Mouse (Mus musculus): ENCODE results near the gene Acss2.

Gene Acss2

DNA sequence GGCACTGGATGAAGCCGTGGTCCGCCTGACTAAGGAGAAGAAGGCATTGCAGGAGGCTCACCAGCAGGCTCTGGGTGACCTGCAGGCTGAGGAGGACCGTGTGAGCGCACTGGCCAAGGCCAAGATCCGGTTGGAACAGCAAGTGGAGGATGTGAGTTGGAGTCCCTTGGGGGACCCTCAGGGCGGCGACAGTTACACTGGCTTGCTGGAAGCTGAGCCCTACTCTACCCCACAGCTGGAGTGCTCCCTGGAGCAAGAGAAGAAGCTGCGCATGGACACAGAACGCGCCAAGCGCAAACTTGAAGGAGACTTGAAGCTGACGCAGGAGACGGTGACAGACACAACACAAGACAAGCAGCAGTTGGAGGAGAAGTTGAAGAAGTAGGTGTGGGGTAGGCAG is 110.8 kb downstream of the Acss2 start:
- DNase-seq (ENCODE audit: low spot score), result no peak

DNA sequence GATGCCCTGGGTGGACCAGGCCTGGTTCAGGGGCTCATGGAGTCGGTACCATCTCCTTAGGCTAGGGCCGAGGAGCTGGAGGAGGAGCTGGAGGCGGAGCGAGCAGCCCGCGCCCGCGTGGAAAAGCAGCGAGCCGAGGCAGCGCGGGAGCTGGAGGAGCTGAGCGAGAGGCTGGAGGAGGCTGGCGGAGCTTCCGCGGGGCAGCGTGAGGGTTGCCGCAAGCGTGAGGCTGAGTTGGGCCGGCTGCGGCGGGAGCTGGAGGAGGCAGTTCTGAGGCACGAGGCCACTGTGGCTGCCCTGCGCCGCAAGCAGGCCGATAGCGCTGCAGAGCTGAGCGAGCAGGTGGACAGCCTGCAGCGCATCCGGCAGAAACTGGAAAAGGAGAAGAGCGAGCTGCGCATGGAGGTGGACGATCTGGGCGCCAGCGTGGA is 111.5 kb downstream of the Acss2 start:
- peak; percentile 63 for DNase-seq (ENCODE audit: low spot score)

- DNase-seq (ENCODE audit: low spot score), result no peak
These were observed 112.4 kb downstream of the Acss2 start for GRCm38 (mm10) chr2:155630153-155630552.

GRCm38 (mm10) chr2:155630590-155631416 is 113.1 kb downstream of the Acss2 start:
- no peak for DNase-seq (ENCODE audit: low spot score)

GRCm38 (mm10) chr2:155632138-155632936 is 114.6 kb downstream of the Acss2 start:
- DNase-seq (ENCODE audit: low spot score), result no peak

DNA sequence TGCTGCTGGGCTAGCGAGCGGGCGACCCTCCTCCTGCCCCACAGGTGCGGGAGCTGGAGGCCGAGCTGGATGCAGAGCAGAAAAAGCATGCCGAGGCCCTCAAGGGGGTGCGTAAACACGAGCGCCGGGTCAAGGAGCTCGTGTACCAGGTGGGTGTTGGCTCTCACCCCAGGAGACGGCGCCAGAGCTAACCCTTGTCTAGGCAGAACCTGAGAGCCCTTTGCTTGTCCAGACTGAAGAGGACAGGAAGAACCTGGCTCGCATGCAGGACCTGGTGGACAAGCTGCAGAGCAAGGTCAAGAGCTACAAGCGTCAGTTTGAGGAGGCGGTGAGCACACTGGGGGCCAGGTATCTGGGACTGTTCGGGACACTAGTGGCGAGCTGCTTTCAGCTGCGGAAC is 115.4 kb downstream of the Acss2 start:
- no peak for DNase-seq (ENCODE audit: low spot score)

GRCm38 (mm10) chr2:155633731-155634130 is 116.0 kb downstream of the Acss2 start:
- DNase-seq (ENCODE audit: low spot score), result no peak

- DNase-seq (ENCODE audit: low spot score), result no peak
These were observed 116.8 kb downstream of the Acss2 start for GRCm38 (mm10) chr2:155634562-155634961.

Measured in yolk sac, embryonic 10.5 days (tissue).